Mouse (Mus musculus): Measurements from ENCODE around the gene Rpl9-ps1.

DNA sequence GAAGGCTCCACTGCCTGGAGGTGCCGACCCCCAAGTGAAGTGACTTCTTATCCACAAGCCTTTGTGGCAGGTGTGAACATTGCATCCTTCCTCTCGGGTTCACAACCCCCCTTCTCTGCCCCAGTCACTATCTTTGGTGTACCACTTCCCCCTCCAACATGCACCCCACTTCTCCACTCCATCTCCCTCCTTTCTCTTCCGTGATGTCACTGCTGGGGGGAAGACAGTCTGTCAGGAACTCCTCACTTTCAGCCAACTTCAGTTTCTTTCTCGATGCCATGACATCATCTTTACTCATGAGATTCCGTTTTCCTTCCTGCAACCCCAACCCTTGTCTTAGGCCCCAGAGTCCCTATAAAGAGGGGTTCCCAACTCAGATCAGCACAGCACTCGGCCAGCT is 16.8 kb upstream of the Rpl9-ps1 start, which contains the start of gene Ccl4:
- TF ChIP-seq GATA1 (IDR thresholded peaks at IDR 0.05; ENCODE audit: low read length) (no peak), TAL1 (IDR thresholded peaks at IDR 0.05; ENCODE audit: low read length) (no peak)
